Mouse (Mus musculus): ENCODE measurements around the gene Arl4d. TPM values are rescaled to one million over a fixed set of nuclear protein-coding genes. Genes with fewer than 3 reads are reported as not detected.

The Arl4d gene
- polyA plus RNA-seq, 1 experiment from 2014 or later = 9.4 TPM

- WGBS (ENCODE audit: insufficient replicate concordance) = 26% methylated on average over 5 of the region's 5 CpGs
- no peak overlapping the region for H3K9ac ChIP-seq (ENCODE audit: low read depth, low read length)
- no peak overlapping the region for H3K27ac ChIP-seq (ENCODE audit: low read depth, low read length)
- no peaks in the 10 kb centered on the region for H3K36me3 ChIP-seq (ENCODE audit: control insufficient read depth, insufficient read depth, low read length)
- no peak overlapping the region for H3K4me3 ChIP-seq (ENCODE audit: low read depth, low read length)
- ATAC-seq (replicated peaks; ENCODE audit: insufficient number of reproducible peaks, low FRiP score, low TSS enrichment) = no peak
- H3K27me3 ChIP-seq (ENCODE audit: control insufficient read depth, insufficient read depth, low read length) = no peaks in the 10 kb centered on the region; the same call in 1 of the 2 replicates
- H3K9me3 ChIP-seq (replicated peaks; ENCODE audit: control insufficient read depth, low read length) = no peaks in the 10 kb centered on the region
- H3K4me2 ChIP-seq = no peak overlapping the region
- H3K4me1 ChIP-seq (ENCODE audit: control insufficient read depth, insufficient read depth, low read length) = no peaks in the 10 kb centered on the region
These were observed 43.1 kb downstream of the Arl4d start for GRCm38 (mm10) chr11:101708482-101708881.

GRCm38 (mm10) chr11:101712811-101713210 is 47.5 kb downstream of the Arl4d start:
- WGBS (ENCODE audit: insufficient replicate concordance) = 70% methylated on average over 9 of the region's 9 CpGs
- Histone ChIP-seq H3K4me1 (ENCODE audit: control insufficient read depth, insufficient read depth, low read length) (no peaks in the 10 kb centered on the region), H3K9me3 (replicated peaks; ENCODE audit: control insufficient read depth, low read length) (no peaks in the 10 kb centered on the region), H3K4me2 (no peak overlapping the region), H3K27me3 (ENCODE audit: control insufficient read depth, insufficient read depth, low read length) (no peaks in the 10 kb centered on the region; the same call in 1 of the 2 replicates), H3K4me3 (ENCODE audit: low read depth, low read length) (no peak overlapping the region), H3K9ac (ENCODE audit: low read depth, low read length) (no peak overlapping the region), H3K36me3 (ENCODE audit: control insufficient read depth, insufficient read depth, low read length) (no peaks in the 10 kb centered on the region), H3K27ac (ENCODE audit: low read depth, low read length) (no peak overlapping the region)
- no peak for ATAC-seq (replicated peaks; ENCODE audit: insufficient number of reproducible peaks, low FRiP score, low TSS enrichment)

GRCm38 (mm10) chr11:101714012-101714411 is 48.7 kb downstream of the Arl4d start:
- Histone ChIP-seq H3K9ac (ENCODE audit: low read depth, low read length) (no peak overlapping the region), H3K4me1 (ENCODE audit: control insufficient read depth, insufficient read depth, low read length) (peaks cover 5% of the 10 kb centered on the region; the same call in 1 of the 2 replicates), H3K27ac (ENCODE audit: low read depth, low read length) (no peak overlapping the region), H3K9me3 (replicated peaks; ENCODE audit: control insufficient read depth, low read length) (no peaks in the 10 kb centered on the region), H3K36me3 (ENCODE audit: control insufficient read depth, insufficient read depth, low read length) (no peaks in the 10 kb centered on the region), H3K4me3 (ENCODE audit: low read depth, low read length) (no peak overlapping the region), H3K27me3 (ENCODE audit: control insufficient read depth, insufficient read depth, low read length) (no peaks in the 10 kb centered on the region; the same call in 1 of the 2 replicates), H3K4me2 (no peak overlapping the region)
- 75% methylated on average over 7 of the region's 7 CpGs for WGBS (ENCODE audit: insufficient replicate concordance)
- ATAC-seq (replicated peaks; ENCODE audit: insufficient number of reproducible peaks, low FRiP score, low TSS enrichment) = no peak

Other genes starting within 250 kb of the Arl4d start
- gene Aarsd1, start 247.9 kb upstream of the Arl4d start, polyA plus RNA-seq (2014; fragmentation: Nextera tagmentation; extraction: Ambion mirVana) = 49.7 and 52.3 TPM in 2 replicates
- 17.5 and 18.7 TPM in 2 replicates for gene Gm27029, start 240.7 kb upstream of the Arl4d start, polyA plus RNA-seq (2014; fragmentation: Nextera tagmentation; extraction: Ambion mirVana)
- gene Rundc1, start 240.5 kb upstream of the Arl4d start, polyA plus RNA-seq (2014; fragmentation: Nextera tagmentation; extraction: Ambion mirVana) = 9.6 and 12.9 TPM in 2 replicates
- gene Ptges3l, start 240.2 kb upstream of the Arl4d start, polyA plus RNA-seq (2014; fragmentation: Nextera tagmentation; extraction: Ambion mirVana) = 75.3 and 82.6 TPM in 2 replicates
- gene Rpl27, start 223.2 kb upstream of the Arl4d start, polyA plus RNA-seq (2014; fragmentation: Nextera tagmentation; extraction: Ambion mirVana) = 286 and 315 TPM in 2 replicates
- 10.2 and 11.8 TPM in 2 replicates for gene Ifi35, start 217.1 kb upstream of the Arl4d start, polyA plus RNA-seq (2014; fragmentation: Nextera tagmentation; extraction: Ambion mirVana)
- gene Rnd2, start 200.5 kb upstream of the Arl4d start, polyA plus RNA-seq (2014; fragmentation: Nextera tagmentation; extraction: Ambion mirVana) = 17.5 and 22.3 TPM in 2 replicates
- 26.5 and 31.7 TPM in 2 replicates for gene Vat1, start 199.3 kb upstream of the Arl4d start, polyA plus RNA-seq (2014; fragmentation: Nextera tagmentation; extraction: Ambion mirVana)
- gene Brca1, start 113.6 kb upstream of the Arl4d start, polyA plus RNA-seq (2014; fragmentation: Nextera tagmentation; extraction: Ambion mirVana) = 12.3 and 12.7 TPM in 2 replicates
- gene Nbr1, start 113.4 kb upstream of the Arl4d start, polyA plus RNA-seq (2014; fragmentation: Nextera tagmentation; extraction: Ambion mirVana) = 48.4 and 72.2 TPM in 2 replicates
- 3.3 and 4.4 TPM in 2 replicates for gene Tmem106a, start 83.3 kb upstream of the Arl4d start, polyA plus RNA-seq (2014; fragmentation: Nextera tagmentation; extraction: Ambion mirVana)
- gene Gm11634, start 66.3 kb upstream of the Arl4d start, polyA plus RNA-seq (2014; fragmentation: Nextera tagmentation; extraction: Ambion mirVana) = not detected in 2 replicates
- 27.9 and 28.2 TPM in 2 replicates for gene Rdm1, start 38.3 kb upstream of the Arl4d start, polyA plus RNA-seq (2014; fragmentation: Nextera tagmentation; extraction: Ambion mirVana)
- 24.3 and 26.1 TPM in 2 replicates for gene Dhx8, start 67.4 kb downstream of the Arl4d start, polyA plus RNA-seq (2014; fragmentation: Nextera tagmentation; extraction: Ambion mirVana)
- gene Etv4, start 119.8 kb downstream of the Arl4d start, polyA plus RNA-seq (2014; fragmentation: Nextera tagmentation; extraction: Ambion mirVana) = 4.5 and 8.7 TPM in 2 replicates
- gene Meox1, start 228.8 kb downstream of the Arl4d start, polyA plus RNA-seq (2014; fragmentation: Nextera tagmentation; extraction: Ambion mirVana) = 13.2 and 14.5 TPM in 2 replicates

Measured in heart, embryonic 11.5 days (tissue).